Mouse (Mus musculus): ENCODE results near the gene Tecpr2.

DNA sequence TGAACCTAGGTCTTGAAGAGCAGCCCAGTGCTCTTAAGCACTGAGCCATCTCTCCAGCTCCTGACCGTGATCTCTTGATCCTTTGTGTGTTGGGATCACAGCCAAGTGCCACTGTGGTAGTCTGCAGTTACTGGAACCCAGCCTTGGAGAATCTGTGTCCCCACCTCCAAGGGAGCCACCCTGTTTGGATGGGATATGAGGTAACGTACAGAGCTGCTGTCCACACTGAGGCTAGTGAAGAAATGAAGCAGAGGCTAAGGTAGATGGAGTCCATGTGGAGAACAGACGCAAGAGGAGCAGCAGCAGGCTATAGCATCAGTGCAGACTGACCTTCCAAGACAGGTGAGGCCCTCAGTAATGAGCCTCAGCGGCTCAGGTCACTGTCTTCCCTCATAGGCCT, 84.8 kb downstream of the Tecpr2 start:
- TF ChIP-seq MYOD1 (IDR thresholded peaks at IDR 0.05; ENCODE audit: control insufficient read depth in 1 of 3, insufficient read length in 2 of 3, low read depth in 2 of 3) (no peak), MYOG (IDR thresholded peaks at IDR 0.05; ENCODE audit: control insufficient read depth in 1 of 3, insufficient read depth in 1 of 3, insufficient read length in 2 of 3, low read depth in 2 of 3) (no peak), USF1 (IDR thresholded peaks at IDR 0.05; ENCODE audit: low read depth) (no peak), MAX (IDR thresholded peaks at IDR 0.05; ENCODE audit: low read depth) (no peak), POLR2A (IDR thresholded peaks at IDR 0.05; ENCODE audit: insufficient read length, low read depth) (no peak), REST (IDR thresholded peaks at IDR 0.05; ENCODE audit: insufficient read depth, insufficient read length) (no peak)
